Mouse (Mus musculus) bone marrow, adult 2 months (tissue): ENCODE data around the gene Fstl4. TPM values are rescaled to one million over a fixed set of nuclear protein-coding genes. Genes with fewer than 3 reads are reported as not detected.

Source experiments
- H3K27ac ChIP-seq: fragments of 200-500 bp; 2 replicates; pipeline ENCODE4 v1.5.1; 2012; ENCODE audit warnings: low read depth, mild to moderate bottlenecking, control low read depth, inconsistent platforms, low read length; ENCODE audit not compliant: control insufficient read depth, poor library complexity, insufficient read depth
- H3K4me1 ChIP-seq: fragments of 200-500 bp; 2 replicates; pipeline ENCODE4 v1.6.1; 2011; ENCODE audit warnings: low read length; ENCODE audit not compliant: control insufficient read depth, insufficient read depth
- H3K4me3 ChIP-seq: fragments of 200-500 bp; replicated peaks from 2 replicates; pipeline ENCODE3; 2011; ENCODE audit warnings: mild to moderate bottlenecking, low read depth, low read length, control low read depth; ENCODE audit not compliant: control insufficient read depth
- CTCF ChIP-seq: fragments of 200-500 bp; IDR thresholded peaks from 2 replicates; pipeline ENCODE4 v1.5.1; 2011; ENCODE audit warnings: low read length, control low read depth; ENCODE audit not compliant: control insufficient read depth, insufficient read depth
- POLR2A ChIP-seq: fragments of 200-500 bp; IDR thresholded peaks from 2 replicates; pipeline ENCODE4 v1.6.1; 2011; ENCODE audit warnings: low read depth, mild to moderate bottlenecking, control low read depth, low read length, borderline replicate concordance; ENCODE audit not compliant: control insufficient read depth
- whole genome bisulfite sequencing: fragments of 180-500 bp; shearing (Covaris S2); methylation state at CpG from one replicate; pipeline ENCODE4 v1.1.7; 2018; 5-methylcytosine and 5-hydroxymethylcytosine counted together
- polyA plus RNA-seq: library from polyadenylated mRNA; stranded (reverse); fragments of >200 nt; gene quantifications from 2 replicates; pipeline ENCODE4 v1.2.4, GENCODE M21; 2011; ENCODE audit warnings: low replicate concordance; ENCODE audit not compliant: missing spikeins, insufficient read depth, insufficient read length

Fstl4 gene
- polyA plus RNA-seq, 1 experiment: not detected

DNA sequence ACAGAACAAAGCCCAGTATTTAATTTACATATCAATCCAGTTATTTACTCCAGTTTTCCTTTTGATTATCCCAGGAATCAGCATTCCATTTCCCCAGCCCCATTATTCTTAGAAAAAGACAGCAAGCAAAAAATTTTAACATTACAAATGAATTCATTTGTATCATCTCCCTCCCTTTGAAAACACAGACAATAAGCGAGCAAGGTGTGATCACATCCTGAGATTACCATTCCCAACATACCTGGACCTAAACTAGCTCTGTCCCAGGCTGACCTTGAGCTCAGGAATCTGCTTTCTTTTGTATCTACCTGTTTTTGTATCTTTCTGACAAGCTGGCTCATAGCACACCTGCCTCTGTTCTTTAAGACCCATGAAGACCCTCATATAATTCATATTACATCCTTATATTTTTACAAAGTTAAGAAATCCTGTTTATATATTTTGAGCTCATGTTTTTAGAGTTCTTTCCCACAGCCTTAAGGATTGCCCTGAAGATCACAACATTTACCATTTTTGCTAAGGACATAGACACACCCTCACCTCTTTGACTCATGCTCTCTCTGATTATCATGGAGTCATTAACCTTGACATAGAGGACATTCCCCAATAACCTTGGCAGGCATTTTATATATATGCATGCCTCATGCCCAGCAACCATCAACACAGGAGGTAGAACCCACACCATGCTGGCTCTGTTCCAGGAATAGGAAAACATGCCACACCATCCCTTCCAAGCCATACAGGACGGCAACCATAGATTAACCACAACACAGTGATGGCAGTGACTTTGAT, 438.2 kb downstream of the Fstl4 start:
- no peak overlapping the region for H3K4me3 ChIP-seq
- TF ChIP-seq POLR2A (no peak), CTCF (no peak)
- WGBS: 76% methylated on average over 2 of the region's 2 CpGs

DNA sequence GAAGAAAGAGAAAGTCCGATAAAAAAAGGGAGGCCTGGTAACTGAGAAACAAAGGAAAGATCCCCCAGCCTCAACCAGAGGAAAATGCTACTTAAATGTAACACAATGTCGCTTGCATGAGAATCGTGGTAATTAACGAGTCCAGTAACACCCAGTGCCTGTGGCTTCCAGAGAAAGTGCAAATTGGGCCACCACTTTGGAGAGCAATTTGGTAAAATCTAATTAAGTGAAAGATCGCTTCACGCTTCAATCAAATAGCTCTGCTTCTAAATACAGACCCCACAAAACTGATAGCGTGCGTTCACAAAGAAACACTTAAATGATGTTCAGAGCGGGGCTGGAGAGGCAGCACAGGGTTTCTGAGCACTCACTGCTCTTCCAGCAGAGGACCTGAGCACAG, 446.4 kb downstream of the Fstl4 start:
- 84% methylated on average over 9 of the region's 9 CpGs for WGBS
- TF ChIP-seq CTCF (no peak), POLR2A (no peak)
- Histone ChIP-seq H3K27ac (no peak overlapping the region), H3K4me3 (no peak overlapping the region), H3K4me1 (no peaks in the 10 kb centered on the region)

More for the DNA sequence above, 438.2 kb downstream of the Fstl4 start:
- H3K4me1 ChIP-seq: no peaks in the 10 kb centered on the region
- H3K27ac ChIP-seq: no peak overlapping the region

GRCm38 (mm10) chr11:53229011-53229410, 464.6 kb downstream of the Fstl4 start:
- H3K4me3 ChIP-seq: no peak overlapping the region
- H3K27ac ChIP-seq: no peak overlapping the region
- TF ChIP-seq CTCF (no peak), POLR2A (no peak)
- WGBS: 79% methylated on average over 3 of the region's 3 CpGs
- H3K4me1 ChIP-seq: no peaks in the 10 kb centered on the region; the same call in 1 of the 2 replicates

- Histone ChIP-seq H3K4me1 (no peaks in the 10 kb centered on the region; the same call in 1 of the 2 replicates), H3K27ac (no peak overlapping the region), H3K4me3 (no peak overlapping the region)
- TF ChIP-seq CTCF (no peak), POLR2A (no peak)
- WGBS: 80% methylated on average over 5 of the region's 5 CpGs
Observed at GRCm38 (mm10) chr11:53231836-53232235, 467.4 kb downstream of the Fstl4 start.

- 58% methylated on average over 9 of the region's 9 CpGs for WGBS
- H3K27ac ChIP-seq: no peak overlapping the region
- TF ChIP-seq CTCF (no peak), POLR2A (no peak)
- no peaks in the 10 kb centered on the region; the same call in 1 of the 2 replicates for H3K4me1 ChIP-seq
- H3K4me3 ChIP-seq: no peak overlapping the region
Observed at GRCm38 (mm10) chr11:53233590-53233989, 469.2 kb downstream of the Fstl4 start.
